Mouse (Mus musculus) hindbrain, embryonic 16.5 days (tissue): ENCODE measurements at regions not wholly inside any gene's neighbourhood (a gene's known extent, or its start where the extent isn't known, plus 50 kb on each side); places are given as distances from the start of the nearest gene placed in this dataset.
A peak's percentile ranks its signal among the peaks of the same experiment; 100 is the strongest.

Source experiments
- ATAC-seq: fragments of 200-750 bp; cut with Nextera tagmentation; 2 replicates; pipeline ENCODE4 v1.8.0; 2017; ENCODE audit warnings: moderate TSS enrichment, moderate library complexity
- H3K27ac ChIP-seq: fragments of 300-500 bp; sonication (generic); 2 replicates; pipeline ENCODE4 v1.5.1; 2014; ENCODE audit warnings: low read depth, mild to moderate bottlenecking, control low read depth, low read length, moderate library complexity
- H3K27me3 ChIP-seq: fragments of 300-500 bp; sonication (generic); replicated peaks from 2 replicates; pipeline ENCODE4 v1.6.1; 2014; ENCODE audit warnings: low read length; ENCODE audit not compliant: control insufficient read depth, insufficient read depth
- H3K36me3 ChIP-seq: fragments of 300-500 bp; sonication (generic); 2 replicates; pipeline ENCODE4 v1.6.1; 2014; ENCODE audit warnings: mild to moderate bottlenecking, low read length, moderate library complexity, mixed read lengths; ENCODE audit not compliant: control insufficient read depth, insufficient read depth
- H3K4me1 ChIP-seq: fragments of 300-500 bp; sonication (generic); 2 replicates; pipeline ENCODE4 v1.6.1; 2014; ENCODE audit warnings: low read depth, low read length; ENCODE audit not compliant: control insufficient read depth, insufficient read depth
- H3K4me2 ChIP-seq: fragments of 300-500 bp; sonication (generic); 2 replicates; pipeline ENCODE4 v1.6.1; 2014; ENCODE audit warnings: mild to moderate bottlenecking, low read length, control low read depth, moderate library complexity
- H3K4me3 ChIP-seq: fragments of 300-500 bp; sonication (generic); 2 replicates; pipeline ENCODE4 v1.5.1; 2014; ENCODE audit warnings: mild to moderate bottlenecking, low read length, control low read depth, moderate library complexity
- H3K9ac ChIP-seq: fragments of 300-500 bp; sonication (generic); 2 replicates; pipeline ENCODE4 v1.6.1; 2014; ENCODE audit warnings: low read depth, mild to moderate bottlenecking, control low read depth, low read length, moderate library complexity
- H3K9me3 ChIP-seq: fragments of 300-500 bp; sonication (generic); 2 replicates; pipeline ENCODE4 v1.6.1; 2014; ENCODE audit warnings: mild to moderate bottlenecking, low read length, moderate library complexity; ENCODE audit not compliant: control insufficient read depth
- WGBS: fragments of 180-500 bp; shearing (Covaris S2); extraction: QIAGEN DNeasy Blood & Tissue Kit; methylation state at CpG from one replicate; pipeline ENCODE4 v1.1.7; 2014; 5-methylcytosine and 5-hydroxymethylcytosine counted together

- Histone ChIP-seq H3K9me3 (no peaks in the 10 kb centered on the region), H3K36me3 (no peaks in the 10 kb centered on the region), H3K27me3 (no peaks in the 10 kb centered on the region), H3K4me3 (no peak overlapping the region), H3K9ac (no peak overlapping the region), H3K4me1 (no peaks in the 10 kb centered on the region), H3K4me2 (no peak overlapping the region), H3K27ac (no peak overlapping the region)
- no peak for ATAC-seq
- WGBS = 84% methylated on average over 6 of the region's 6 CpGs
These were observed 673.5 kb downstream of the Olfm4 start for GRCm38 (mm10) chr14:80657408-80657807.

- no peak overlapping the region for H3K27ac ChIP-seq
- H3K9me3 ChIP-seq = no peaks in the 10 kb centered on the region
- H3K27me3 ChIP-seq = no peaks in the 10 kb centered on the region
- H3K4me3 ChIP-seq = no peak overlapping the region
- no peaks in the 10 kb centered on the region for H3K36me3 ChIP-seq
- no peak overlapping the region for H3K9ac ChIP-seq
- ATAC-seq = no peak
- H3K4me1 ChIP-seq = no peaks in the 10 kb centered on the region; the same call in 1 of the 2 replicates
- 0 out of 2 replicates have a peak overlapping the region, but pooled peaks have one; percentile 13 for H3K4me2 ChIP-seq
- WGBS = 52% methylated on average over 1 of the region's 1 CpGs
These were observed 699.0 kb downstream of the Olfm4 start for GRCm38 (mm10) chr14:80682876-80683275.

- Histone ChIP-seq H3K27ac (0 out of 2 replicates have a peak overlapping the region, but pooled peaks have one; percentile 44), H3K9ac (no peak overlapping the region), H3K9me3 (no peaks in the 10 kb centered on the region), H3K36me3 (no peaks in the 10 kb centered on the region), H3K4me2 (peak overlapping the region; percentile 27), H3K4me3 (no peak overlapping the region), H3K27me3 (no peaks in the 10 kb centered on the region), H3K4me1 (no peaks in the 10 kb centered on the region; the same call in 1 of the 2 replicates)
- peak; percentile 71 for ATAC-seq
- WGBS = 41% methylated on average over 7 of the region's 7 CpGs
These were observed 699.4 kb downstream of the Olfm4 start for GRCm38 (mm10) chr14:80683282-80683681.

GRCm38 (mm10) chr14:80683703-80684102 lies 699.8 kb downstream of the Olfm4 start:
- Histone ChIP-seq H3K9ac (no peak overlapping the region), H3K27ac (0 out of 2 replicates have a peak overlapping the region, but pooled peaks have one; percentile 44), H3K4me3 (no peak overlapping the region), H3K36me3 (no peaks in the 10 kb centered on the region), H3K4me2 (peak overlapping the region; percentile 27), H3K9me3 (no peaks in the 10 kb centered on the region), H3K4me1 (no peaks in the 10 kb centered on the region; the same call in 1 of the 2 replicates), H3K27me3 (no peaks in the 10 kb centered on the region)
- WGBS = 40% methylated on average over 6 of the region's 6 CpGs
- ATAC-seq = peak; percentile 58; the same call in 1 of the 2 replicates

- Histone ChIP-seq H3K4me3 (no peak overlapping the region), H3K36me3 (no peaks in the 10 kb centered on the region), H3K27ac (no peak overlapping the region), H3K4me2 (no peak overlapping the region), H3K27me3 (no peaks in the 10 kb centered on the region), H3K9ac (no peak overlapping the region), H3K4me1 (no peaks in the 10 kb centered on the region), H3K9me3 (no peaks in the 10 kb centered on the region)
- WGBS = 23% methylated on average over 1 of the region's 1 CpGs
- no peak for ATAC-seq
These were observed 706.6 kb downstream of the Olfm4 start for GRCm38 (mm10) chr14:80690476-80690875.

GRCm38 (mm10) chr14:80722766-80723531 lies 739.1 kb downstream of the Olfm4 start:
- Histone ChIP-seq H3K9me3 (no peaks in the 10 kb centered on the region), H3K9ac (no peak overlapping the region), H3K36me3 (no peaks in the 10 kb centered on the region), H3K4me1 (no peaks in the 10 kb centered on the region), H3K27ac (no peak overlapping the region), H3K4me3 (no peak overlapping the region), H3K4me2 (no peak overlapping the region), H3K27me3 (no peaks in the 10 kb centered on the region)
- WGBS = 62% methylated on average over 4 of the region's 4 CpGs
- no peak for ATAC-seq

GRCm38 (mm10) chr14:80731194-80731593 lies 747.3 kb downstream of the Olfm4 start:
- ATAC-seq = no peak
- Histone ChIP-seq H3K27me3 (no peaks in the 10 kb centered on the region), H3K36me3 (no peaks in the 10 kb centered on the region), H3K27ac (no peak overlapping the region), H3K4me3 (no peak overlapping the region), H3K4me2 (no peak overlapping the region), H3K4me1 (no peaks in the 10 kb centered on the region), H3K9me3 (no peaks in the 10 kb centered on the region), H3K9ac (no peak overlapping the region)
- WGBS = 48% methylated on average over 5 of the region's 5 CpGs
